Mouse (Mus musculus): ENCODE data around the gene Farsb. TPM values are rescaled to one million over a fixed set of nuclear protein-coding genes. Genes with fewer than 3 reads are reported as not detected.

Farsb gene
- 12.5 and 25.9 TPM in 2 replicates for polyA plus RNA-seq (2012)

- TF ChIP-seq GATA1 (IDR thresholded peaks at IDR 0.05; ENCODE audit: low read length): no peak
These were observed at the start of gene Farsb for GRCm38 (mm10) chr1:78488752-78489492. TSS of gene Farsb (minus strand) at chr1:78488897.

GRCm38 (mm10) chr1:78538396-78538795, 49.7 kb upstream of the Farsb start:
- no peak for TF ChIP-seq GATA1 (IDR thresholded peaks at IDR 0.05; ENCODE audit: low read length)

- no peak for TF ChIP-seq GATA1 (IDR thresholded peaks at IDR 0.05; ENCODE audit: low read length)
These were observed 48.9 kb upstream of the Farsb start for GRCm38 (mm10) chr1:78537494-78538010.

GRCm38 (mm10) chr1:78536310-78537164, 47.8 kb upstream of the Farsb start:
- TF ChIP-seq GATA1 (IDR thresholded peaks at IDR 0.05; ENCODE audit: low read length): no peak

GRCm38 (mm10) chr1:78534428-78535150, 45.9 kb upstream of the Farsb start:
- no peak for TF ChIP-seq GATA1 (IDR thresholded peaks at IDR 0.05; ENCODE audit: low read length)

GRCm38 (mm10) chr1:78532184-78532800, 43.6 kb upstream of the Farsb start:
- no peak for TF ChIP-seq GATA1 (IDR thresholded peaks at IDR 0.05; ENCODE audit: low read length)

GRCm38 (mm10) chr1:78530500-78531215, 42.0 kb upstream of the Farsb start:
- TF ChIP-seq GATA1 (IDR thresholded peaks at IDR 0.05; ENCODE audit: low read length): no peak

- no peak for TF ChIP-seq GATA1 (IDR thresholded peaks at IDR 0.05; ENCODE audit: low read length)
These were observed 40.3 kb upstream of the Farsb start for GRCm38 (mm10) chr1:78529011-78529410.

GRCm38 (mm10) chr1:78528356-78528755, 39.7 kb upstream of the Farsb start:
- TF ChIP-seq GATA1 (IDR thresholded peaks at IDR 0.05; ENCODE audit: low read length): no peak

GRCm38 (mm10) chr1:78525189-78525886, 36.6 kb upstream of the Farsb start:
- no peak for TF ChIP-seq GATA1 (IDR thresholded peaks at IDR 0.05; ENCODE audit: low read length)

- TF ChIP-seq GATA1 (IDR thresholded peaks at IDR 0.05; ENCODE audit: low read length): no peak
These were observed 30.2 kb upstream of the Farsb start for GRCm38 (mm10) chr1:78518907-78519306.

GRCm38 (mm10) chr1:78512756-78513155, 24.1 kb upstream of the Farsb start:
- TF ChIP-seq GATA1 (IDR thresholded peaks at IDR 0.05; ENCODE audit: low read length): no peak

GRCm38 (mm10) chr1:78511621-78512160, 23.0 kb upstream of the Farsb start, which contains the start of gene BC035947:
TSS of gene BC035947 (minus strand) at chr1:78512158.
- no peak for TF ChIP-seq GATA1 (IDR thresholded peaks at IDR 0.05; ENCODE audit: low read length)

- TF ChIP-seq GATA1 (IDR thresholded peaks at IDR 0.05; ENCODE audit: low read length): no peak
These were observed 22.2 kb upstream of the Farsb start, which contains the start of gene Mogat1 for GRCm38 (mm10) chr1:78510862-78511261. TSS of gene Mogat1 (plus strand) at chr1:78510991.

Data from G1E-ER4 (cell line).